Mouse (Mus musculus): Measurements from ENCODE around the gene Lrch3.

GRCm38 (mm10) chr16:32889881-32890280 lies 24.0 kb upstream of the Lrch3 start:
- TF ChIP-seq GATA1 (IDR thresholded peaks at IDR 0.05; ENCODE audit: borderline replicate concordance, low read length) (no peak), CTCF (IDR thresholded peaks at IDR 0.05; ENCODE audit: low read depth, low read length) (no peak), TAL1 (conservative IDR thresholded peaks at IDR 0.05; ENCODE audit: low read depth, low read length) (no peak), POLR2AphosphoS5 (IDR thresholded peaks at IDR 0.05; ENCODE audit: insufficient replicate concordance, low read depth, low read length) (no peak), GATA2 (IDR thresholded peaks at IDR 0.05; ENCODE audit: borderline replicate concordance, low read depth, low read length) (no peak)
